Mouse (Mus musculus) liver, embryonic 14.5 days (tissue): ENCODE data around the gene Zmiz1. TPM values are rescaled to one million over a fixed set of nuclear protein-coding genes. Genes with fewer than 3 reads are reported as not detected.
A peak's percentile ranks its signal among the peaks of the same experiment; 100 is the strongest.

ENCODE experiments used
- ATAC-seq: fragments of 200-750 bp; cut with Nextera tagmentation; 2 replicates; pipeline ENCODE4 v1.8.0; 2017; ENCODE audit warnings: moderate number of reproducible peaks, mild to moderate bottlenecking, moderate library complexity; ENCODE audit not compliant: insufficient read depth
- DNase-seq, 3 experiments: peaks; one replicate each; pipeline ENCODE4 v3.0.0-alpha.2; 2012 to 2013; ENCODE audit warnings: low read depth in 3 of 3, low spot score in 3 of 3
- H3K27ac ChIP-seq: fragments of 300-500 bp; sonication (generic); 2 replicates; pipeline ENCODE4 v1.5.1; 2014; ENCODE audit warnings: moderate library complexity, mild to moderate bottlenecking, control low read depth, inconsistent platforms
- H3K27me3 ChIP-seq: fragments of 300-500 bp; sonication (generic); 2 replicates; pipeline ENCODE4 v1.6.1; 2014; ENCODE audit warnings: mild to moderate bottlenecking, low read length, moderate library complexity; ENCODE audit not compliant: control insufficient read depth, insufficient read depth
- H3K36me3 ChIP-seq: fragments of 300-500 bp; sonication (generic); replicated peaks from 2 replicates; pipeline ENCODE4 v1.6.1; 2014; ENCODE audit warnings: low read depth; ENCODE audit not compliant: control insufficient read depth, insufficient read depth
- H3K4me1 ChIP-seq, 2 experiments: fragments of 200-500 bp in 1 of 2; fragments of 300-500 bp in 1 of 2; sonication (generic) in 1 of 2; replicated peaks; 2 replicates each; pipeline ENCODE4 v1.6.1; 2012 to 2014; ENCODE audit warnings: antibody characterized with exemption in 1 of 2, inconsistent platforms in 1 of 2, low read length in 1 of 2; ENCODE audit not compliant: control insufficient read depth in 2 of 2, insufficient read depth in 2 of 2
- H3K4me2 ChIP-seq: fragments of 300-500 bp; sonication (generic); 2 replicates; pipeline ENCODE4 v1.6.1; 2014; ENCODE audit warnings: low read depth, mild to moderate bottlenecking, control low read depth, moderate library complexity
- H3K4me3 ChIP-seq, 2 experiments: fragments of 200-500 bp in 1 of 2; fragments of 300-500 bp in 1 of 2; sonication (generic) in 1 of 2; 2 replicates each; pipeline ENCODE4 v1.5.1; 2012 to 2014; ENCODE audit warnings: low read depth in 2 of 2, low read length in 2 of 2, mild to moderate bottlenecking in 2 of 2, control low read depth in 1 of 2, inconsistent platforms in 1 of 2, moderate library complexity in 1 of 2; ENCODE audit not compliant: insufficient read depth in 1 of 2
- H3K9ac ChIP-seq: fragments of 300-500 bp; sonication (generic); replicated peaks from 2 replicates; pipeline ENCODE4 v1.6.1; 2014; ENCODE audit warnings: mild to moderate bottlenecking, control low read depth, moderate library complexity
- H3K9me3 ChIP-seq: fragments of 300-500 bp; sonication (generic); 2 replicates; pipeline ENCODE4 v1.6.1; 2016; ENCODE audit warnings: low read length, mixed read lengths; ENCODE audit not compliant: control insufficient read depth
- CTCF ChIP-seq: IDR thresholded peaks from 2 replicates; pipeline ENCODE4 v1.5.1; 2016; ENCODE audit warnings: antibody characterized with exemption, low read depth, control low read depth
- EP300 ChIP-seq: IDR thresholded peaks from 2 replicates; pipeline ENCODE4 v1.6.1; 2016; ENCODE audit warnings: antibody characterized with exemption, low read depth
- WGBS: fragments of 180-500 bp; shearing (Covaris S2); extraction: QIAGEN DNeasy Blood & Tissue Kit; methylation state at CpG from one replicate; pipeline ENCODE4 v1.1.7; 2014; ENCODE audit not compliant: insufficient replicate concordance; 5-methylcytosine and 5-hydroxymethylcytosine counted together
- polyA plus RNA-seq, 2 experiments: library from polyadenylated mRNA; depleted of rRNA in 1 of 2; stranded (reverse) in 1 of 2; unstranded in 1 of 2; fragments of >200 nt; fragmentation: Nextera tagmentation in 1 of 2; extraction: Ambion mirVana in 1 of 2; gene quantifications; 2 replicates each; pipeline versions ENCODE4 v1.2.1 to v1.2.3; 2012 to 2014

The Zmiz1 gene
- polyA plus RNA-seq, 2 experiments: 3.4 to 4.0 TPM

DNA sequence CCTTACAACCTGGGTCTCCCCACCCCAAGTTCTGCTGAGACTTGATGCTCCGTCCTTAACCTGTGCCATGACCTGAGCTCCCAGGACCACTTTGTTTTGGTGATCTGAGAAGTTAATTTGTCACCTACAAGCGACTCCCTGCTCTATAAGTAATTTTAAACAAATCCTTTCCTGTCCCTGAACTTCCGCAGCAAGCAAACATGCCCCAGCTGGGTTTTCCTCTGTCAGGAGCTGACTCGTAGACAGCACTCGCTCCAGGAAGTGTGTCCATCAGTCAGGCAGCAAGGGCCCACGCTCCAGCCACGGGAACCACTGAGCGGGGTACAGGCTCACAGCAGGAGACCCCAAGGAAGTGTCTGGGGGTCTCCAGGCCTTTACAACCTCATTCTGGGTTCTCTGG, 98.0 kb downstream of the Zmiz1 start:
- peaks cover 0 to 8% of the 10 kb centered on the region in 2 experiments; a peak in 1 of 4 replicates for H3K4me1 ChIP-seq
- H3K27me3 ChIP-seq: no peaks in the 10 kb centered on the region
- no peak overlapping the region for H3K27ac ChIP-seq
- H3K4me2 ChIP-seq: no peak overlapping the region
- ATAC-seq: no peak
- TF ChIP-seq CTCF (no peak), EP300 (no peak)
- no peaks in the 10 kb centered on the region for H3K9me3 ChIP-seq
- no peak for DNase-seq
- no peak overlapping the region for H3K4me3 ChIP-seq
- H3K9ac ChIP-seq: no peak overlapping the region
- 40% methylated on average over 8 of the region's 8 CpGs for WGBS
- H3K36me3 ChIP-seq: no peaks in the 10 kb centered on the region

DNA sequence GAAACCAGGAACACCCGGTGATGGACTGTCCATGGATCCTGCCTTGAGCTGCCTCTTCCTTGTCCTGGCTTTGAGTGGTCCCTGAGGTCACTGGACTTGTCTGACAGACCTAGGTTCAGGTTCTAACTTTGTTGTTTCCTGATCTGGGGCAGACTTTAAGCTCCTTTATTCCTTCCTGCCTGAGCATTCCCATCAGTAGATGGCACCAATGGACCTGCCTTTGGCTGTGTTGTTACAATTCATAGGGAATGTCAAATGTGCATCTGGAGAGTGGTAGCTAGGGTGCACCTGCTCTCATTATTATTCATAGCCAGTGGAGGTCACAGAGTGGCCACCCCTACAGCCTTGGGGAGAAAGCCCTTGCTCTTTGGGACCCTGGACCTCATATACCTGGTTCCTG, 99.5 kb downstream of the Zmiz1 start:
- 70% methylated on average over 1 of the region's 1 CpGs for WGBS
- H3K36me3 ChIP-seq: no peaks in the 10 kb centered on the region
- no peaks in the 10 kb centered on the region for H3K9me3 ChIP-seq
- H3K4me1 ChIP-seq: peaks cover 0 to 8% of the 10 kb centered on the region in 2 experiments; a peak in 1 of 4 replicates
- no peak for DNase-seq
- H3K27ac ChIP-seq: no peak overlapping the region
- no peak for ATAC-seq
- TF ChIP-seq CTCF: no peak
- H3K4me3 ChIP-seq: no peak overlapping the region
- no peak overlapping the region for H3K4me2 ChIP-seq
- no peak overlapping the region for H3K9ac ChIP-seq
- H3K27me3 ChIP-seq: no peaks in the 10 kb centered on the region

DNA sequence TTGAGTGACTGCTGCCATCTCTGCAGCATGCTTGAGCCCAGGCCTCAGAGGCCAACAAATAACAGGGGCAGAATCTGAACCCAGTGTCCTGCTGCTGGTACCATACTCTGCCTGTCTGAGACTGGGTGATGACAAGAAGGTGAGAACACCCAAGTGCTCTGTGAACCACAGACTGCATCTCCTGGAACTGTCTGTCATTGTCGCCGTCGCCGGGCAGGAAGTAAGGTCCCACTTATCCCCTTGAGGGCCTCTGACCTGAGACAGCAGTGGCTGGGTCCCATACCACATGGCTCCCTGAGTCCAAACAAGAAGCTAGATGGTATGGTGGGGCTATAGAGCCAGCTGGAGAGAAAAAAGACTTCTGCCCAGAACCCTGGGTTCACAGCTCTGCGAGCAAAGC, 100.9 kb downstream of the Zmiz1 start:
- H3K9me3 ChIP-seq: no peaks in the 10 kb centered on the region
- ATAC-seq: no peak
- H3K4me3 ChIP-seq: no peak overlapping the region
- no peak overlapping the region for H3K4me2 ChIP-seq
- H3K9ac ChIP-seq: no peak overlapping the region
- no peaks in the 10 kb centered on the region for H3K27me3 ChIP-seq
- no peak overlapping the region for H3K27ac ChIP-seq
- TF ChIP-seq CTCF (no peak), EP300 (no peak)
- WGBS: 39% methylated on average over 5 of the region's 5 CpGs
- H3K36me3 ChIP-seq: no peaks in the 10 kb centered on the region
- no peak for DNase-seq
- peaks cover 0 to 8% of the 10 kb centered on the region in 2 experiments; a peak in 1 of 4 replicates for H3K4me1 ChIP-seq

DNA sequence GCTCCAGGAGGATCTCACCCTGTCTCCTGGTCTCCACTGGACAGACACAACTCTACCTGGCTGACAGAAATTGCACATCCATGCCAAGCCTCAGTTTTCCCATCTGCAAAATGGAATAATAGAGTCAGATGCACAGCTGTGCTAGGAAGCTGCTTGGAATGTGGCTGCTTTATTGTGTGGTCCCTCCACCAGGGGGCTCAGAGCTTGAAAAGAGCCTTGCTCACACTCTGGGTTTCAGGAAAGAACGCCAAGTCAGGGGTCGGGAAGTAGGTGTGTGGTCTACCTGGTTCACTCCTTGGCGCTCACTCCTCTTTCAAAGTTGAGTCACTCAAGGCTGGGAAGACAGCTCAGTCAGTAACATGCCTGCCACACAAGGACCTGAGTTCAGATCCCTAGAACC, 101.9 kb downstream of the Zmiz1 start:
- Histone ChIP-seq H3K27me3 (no peaks in the 10 kb centered on the region), H3K36me3 (no peaks in the 10 kb centered on the region), H3K27ac (no peak overlapping the region), H3K9me3 (no peaks in the 10 kb centered on the region), H3K9ac (no peak overlapping the region), H3K4me1 (peaks cover 0 to 8% of the 10 kb centered on the region in 2 experiments; a peak in 1 of 4 replicates), H3K4me3 (no peak overlapping the region), H3K4me2 (no peak overlapping the region)
- no peak for TF ChIP-seq EP300
- peak; percentile 45 for TF ChIP-seq CTCF
- DNase-seq (no peak), ATAC-seq (no peak)
- 79% methylated on average over 3 of the region's 3 CpGs for WGBS

DNA sequence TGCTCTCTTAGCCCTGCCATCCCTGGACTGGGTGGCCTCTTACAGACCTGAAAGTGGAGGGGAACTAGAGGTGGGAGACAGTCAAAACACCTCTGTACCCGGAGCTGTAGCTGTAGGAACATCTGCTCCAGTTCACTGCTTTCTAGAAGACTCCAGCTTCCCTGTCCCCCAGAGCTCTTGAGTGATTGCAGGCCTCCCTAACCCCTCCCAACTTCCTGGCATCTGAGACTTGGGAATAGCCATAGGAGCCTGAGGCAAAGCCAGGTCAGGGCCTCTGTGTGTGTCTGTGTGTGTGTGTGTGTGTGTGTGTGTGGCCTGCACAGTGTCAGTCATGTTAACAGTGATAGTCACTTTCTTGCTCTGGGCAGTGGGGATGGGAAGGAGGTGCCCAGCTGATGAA, 102.7 kb downstream of the Zmiz1 start:
- peaks cover 0 to 8% of the 10 kb centered on the region in 2 experiments; a peak in 1 of 4 replicates for H3K4me1 ChIP-seq
- no peaks in the 10 kb centered on the region for H3K9me3 ChIP-seq
- no peaks in the 10 kb centered on the region for H3K27me3 ChIP-seq
- H3K9ac ChIP-seq: no peak overlapping the region
- no peak overlapping the region for H3K4me2 ChIP-seq
- H3K36me3 ChIP-seq: no peaks in the 10 kb centered on the region
- H3K27ac ChIP-seq: no peak overlapping the region
- ATAC-seq: no peak
- DNase-seq: no peak
- no peak for TF ChIP-seq CTCF
- TF ChIP-seq EP300: no peak
- no peak overlapping the region for H3K4me3 ChIP-seq
- WGBS: 38% methylated on average over 1 of the region's 1 CpGs
